Mouse (Mus musculus) heart, postnatal 0 days (tissue): ENCODE measurements at regions not wholly inside any gene's neighbourhood (a gene's known extent, or its start where the extent isn't known, plus 50 kb on each side); places are given as distances from the start of the nearest gene placed in this dataset.

Source experiments
- CTCF ChIP-seq: IDR thresholded peaks from 2 replicates; pipeline ENCODE4 v1.5.1; 2016; ENCODE audit warnings: antibody characterized with exemption, control low read depth, low read depth
- EP300 ChIP-seq: IDR thresholded peaks from 2 replicates; pipeline ENCODE4 v1.6.1; 2016; ENCODE audit warnings: antibody characterized with exemption, low read depth

GRCm38 (mm10) chr5:106322574-106323215 is 135.3 kb downstream of the Barhl2 start:
- no peak for TF ChIP-seq EP300
- no peak for TF ChIP-seq CTCF
